Mouse (Mus musculus) myocyte (in vitro differentiated cells): ENCODE results near the gene Sh3rf1. TPM values are rescaled to one million over a fixed set of nuclear protein-coding genes. Genes with fewer than 3 reads are reported as not detected.

Experiments used
- H3K27me3 ChIP-seq: one replicate; pipeline ENCODE4 v1.6.1; 2011; ENCODE audit not compliant: control insufficient read depth, insufficient read depth, insufficient read length
- H3K36me3 ChIP-seq: one replicate; pipeline ENCODE4 v1.6.1; 2011; ENCODE audit not compliant: control insufficient read depth, insufficient read depth
- H3K4me2 ChIP-seq: one replicate; pipeline ENCODE4 v1.6.1; 2011; ENCODE audit warnings: low read depth, control low read depth
- H3K4me3 ChIP-seq: one replicate; pipeline ENCODE4 v1.5.1; 2011; ENCODE audit warnings: mild to moderate bottlenecking, control low read depth, moderate library complexity
- H3K79me2 ChIP-seq: one replicate; pipeline ENCODE4 v1.6.1; 2011; ENCODE audit not compliant: control insufficient read depth, insufficient read depth
- H3ac ChIP-seq: one replicate; pipeline ENCODE4 v1.6.1; 2011; ENCODE audit not compliant: control insufficient read depth, insufficient read length
- CEBPB ChIP-seq: IDR thresholded peaks from 2 replicates; pipeline ENCODE4 v1.6.1; 2011; ENCODE audit warnings: mild to moderate bottlenecking, moderate library complexity; ENCODE audit not compliant: poor library complexity, insufficient read depth, severe bottlenecking
- E2F4 ChIP-seq: IDR thresholded peaks from one replicate; pipeline ENCODE4 v1.6.1; 2011; ENCODE audit warnings: mild to moderate bottlenecking, control low read depth, moderate library complexity; ENCODE audit not compliant: insufficient read depth
- MAX ChIP-seq: IDR thresholded peaks from one replicate; pipeline ENCODE4 v1.6.1; 2011; ENCODE audit warnings: low read depth, mild to moderate bottlenecking, control low read depth
- MYOD1 ChIP-seq, 3 experiments: IDR thresholded peaks; one replicate each; pipeline ENCODE4 v1.6.1; 2011; ENCODE audit warnings: control low read depth in 2 of 3, low read depth in 2 of 3, mild to moderate bottlenecking in 2 of 3, moderate library complexity in 1 of 3; ENCODE audit not compliant: insufficient read length in 2 of 3, control insufficient read depth in 1 of 3
- MYOG ChIP-seq, 3 experiments: IDR thresholded peaks; one replicate each; pipeline ENCODE4 v1.6.1; 2011; ENCODE audit warnings: control low read depth in 2 of 3, low read depth in 2 of 3, mild to moderate bottlenecking in 2 of 3; ENCODE audit not compliant: insufficient read length in 2 of 3, control insufficient read depth in 1 of 3, insufficient read depth in 1 of 3
- POLR2A ChIP-seq: IDR thresholded peaks from one replicate; pipeline ENCODE4 v1.6.1; 2011; ENCODE audit warnings: low read depth, mild to moderate bottlenecking, control low read depth, moderate library complexity; ENCODE audit not compliant: insufficient read length
- POLR2AphosphoS2 ChIP-seq: IDR thresholded peaks from one replicate; pipeline ENCODE4 v1.6.1; 2011; ENCODE audit warnings: low read depth, control low read depth; ENCODE audit not compliant: insufficient read length
- REST ChIP-seq: IDR thresholded peaks from one replicate; pipeline ENCODE4 v1.6.1; 2011; ENCODE audit warnings: mild to moderate bottlenecking, control low read depth, moderate library complexity; ENCODE audit not compliant: insufficient read depth, insufficient read length
- SRF ChIP-seq: IDR thresholded peaks from one replicate; pipeline ENCODE4 v1.6.1; 2011; ENCODE audit warnings: low read depth; ENCODE audit not compliant: control insufficient read depth, insufficient read length
- TCF12 ChIP-seq: IDR thresholded peaks from one replicate; pipeline ENCODE4 v1.6.1; 2011; ENCODE audit warnings: mild to moderate bottlenecking, control low read depth; ENCODE audit not compliant: poor library complexity, insufficient read depth, severe bottlenecking
- TCF3 ChIP-seq: IDR thresholded peaks from one replicate; pipeline ENCODE4 v1.6.1; 2011; ENCODE audit warnings: low read depth, control low read depth; ENCODE audit not compliant: insufficient read length
- USF1 ChIP-seq: IDR thresholded peaks from one replicate; pipeline ENCODE4 v1.6.1; 2011; ENCODE audit warnings: low read depth, mild to moderate bottlenecking, control low read depth, moderate library complexity
- polyA plus RNA-seq: library from polyadenylated mRNA; unstranded; fragments of >200 nt; fragmentation: generic; extraction: Trizol; gene quantifications from one replicate; pipeline ENCODE4 v1.2.1, GENCODE M21; 2012; ENCODE audit warnings: missing spikeins

The Sh3rf1 gene
- polyA plus RNA-seq, 1 experiment: 4.2 TPM

DNA sequence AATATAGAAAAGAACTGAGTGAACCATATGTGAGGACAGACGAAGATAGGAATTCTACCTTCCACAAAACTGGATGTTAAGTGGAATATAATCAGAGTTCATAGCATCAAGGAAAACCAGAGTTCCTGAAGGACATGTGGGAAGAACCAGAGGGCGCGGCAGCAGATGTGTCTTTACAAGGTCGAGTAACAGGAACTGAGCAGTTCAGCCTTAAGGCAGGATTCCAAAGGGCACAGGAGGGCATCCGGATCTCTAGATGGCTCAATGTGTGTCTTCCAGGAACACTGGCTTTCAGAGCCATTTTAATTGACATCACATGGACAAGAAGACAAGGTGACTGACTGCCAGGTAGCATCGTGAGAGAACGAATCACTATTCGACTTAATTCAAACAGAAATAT, 102.6 kb downstream of the Sh3rf1 start:
- Histone ChIP-seq H3K36me3 (no peaks in the 10 kb centered on the region), H3K4me2 (no peak overlapping the region), H3ac (no peak overlapping the region), H3K27me3 (no peaks in the 10 kb centered on the region), H3K4me3 (no peak overlapping the region), H3K79me2 (no peaks in the 10 kb centered on the region)
- TF ChIP-seq POLR2A: no peak
- no peak for TF ChIP-seq TCF12
- no peak for TF ChIP-seq CEBPB
- TF ChIP-seq MYOD1 (IDR thresholded peaks at IDR 0.05; ENCODE audit: control insufficient read depth in 1 of 3, insufficient read length in 2 of 3, low read depth in 2 of 3): no peak
- TF ChIP-seq MAX: no peak
- no peak for TF ChIP-seq POLR2AphosphoS2
- TF ChIP-seq USF1: no peak
- TF ChIP-seq SRF: no peak
- TF ChIP-seq TCF3: no peak
- TF ChIP-seq E2F4: no peak
- no peak for TF ChIP-seq MYOG (IDR thresholded peaks at IDR 0.05; ENCODE audit: control insufficient read depth in 1 of 3, insufficient read depth in 1 of 3, insufficient read length in 2 of 3, low read depth in 2 of 3)

DNA sequence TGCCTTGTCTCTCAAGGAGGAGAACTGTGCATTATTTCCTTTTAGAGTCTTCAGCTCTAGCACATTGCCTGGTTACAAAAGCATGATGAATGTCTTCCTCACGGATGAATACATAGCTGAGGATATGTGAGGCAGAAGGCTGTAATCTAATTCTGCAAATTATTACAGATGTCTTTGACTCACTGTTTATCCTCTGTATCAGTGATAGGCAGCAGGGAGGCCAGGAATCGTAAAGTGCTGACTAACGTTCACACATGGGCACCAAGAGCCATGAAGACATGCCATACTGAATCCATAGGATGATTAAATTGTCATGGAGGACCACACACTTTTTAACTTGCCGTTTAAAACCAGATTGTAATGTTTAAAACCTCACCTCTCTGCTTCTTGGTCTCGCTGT, 103.7 kb downstream of the Sh3rf1 start:
- Histone ChIP-seq H3ac (no peak overlapping the region), H3K36me3 (no peaks in the 10 kb centered on the region)
- no peak for TF ChIP-seq MAX
- no peak for TF ChIP-seq E2F4
- no peak for TF ChIP-seq POLR2A
- TF ChIP-seq CEBPB: no peak
- no peak for TF ChIP-seq REST
- no peak for TF ChIP-seq MYOG (IDR thresholded peaks at IDR 0.05; ENCODE audit: control insufficient read depth in 1 of 3, insufficient read depth in 1 of 3, insufficient read length in 2 of 3, low read depth in 2 of 3)

DNA sequence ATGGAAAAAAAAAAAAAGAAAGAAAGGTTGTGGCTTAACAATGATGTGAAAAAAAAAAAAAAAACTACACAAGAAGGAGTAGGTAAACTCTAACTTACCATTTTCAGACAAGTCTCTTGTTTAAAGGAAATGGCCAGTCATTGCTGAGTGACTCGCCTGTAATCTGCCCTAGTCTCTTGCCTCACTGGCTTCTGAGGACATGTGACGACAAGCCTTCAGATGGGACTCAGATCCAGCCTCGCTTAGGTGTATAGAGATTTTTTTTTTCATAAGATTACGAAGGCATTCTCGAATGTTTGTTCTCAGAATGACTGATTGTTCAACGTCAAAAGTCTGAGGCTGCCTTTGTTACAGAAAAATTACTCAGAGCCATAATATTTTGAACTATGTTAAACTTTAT, 116.0 kb downstream of the Sh3rf1 start:
- H3K79me2 ChIP-seq: no peaks in the 10 kb centered on the region
- no peak for TF ChIP-seq POLR2AphosphoS2
- no peak for TF ChIP-seq MYOG (IDR thresholded peaks at IDR 0.05; ENCODE audit: control insufficient read depth in 1 of 3, insufficient read depth in 1 of 3, insufficient read length in 2 of 3, low read depth in 2 of 3)
- TF ChIP-seq SRF: no peak
- no peak for TF ChIP-seq POLR2A
- TF ChIP-seq USF1: no peak
- TF ChIP-seq MAX: no peak
- no peak for TF ChIP-seq REST
- no peak for TF ChIP-seq MYOD1 (IDR thresholded peaks at IDR 0.05; ENCODE audit: control insufficient read depth in 1 of 3, insufficient read length in 2 of 3, low read depth in 2 of 3)
- no peak for TF ChIP-seq E2F4
- no peak for TF ChIP-seq CEBPB
- no peak for TF ChIP-seq TCF3
- no peak for TF ChIP-seq TCF12
- H3ac ChIP-seq: no peak overlapping the region
- no peaks in the 10 kb centered on the region for H3K27me3 ChIP-seq
- no peak overlapping the region for H3K4me3 ChIP-seq
- H3K4me2 ChIP-seq: no peak overlapping the region
- H3K36me3 ChIP-seq: no peaks in the 10 kb centered on the region

More for the DNA sequence above, 103.7 kb downstream of the Sh3rf1 start:
- no peak overlapping the region for H3K4me3 ChIP-seq
- no peak overlapping the region for H3K4me2 ChIP-seq
- H3K27me3 ChIP-seq: no peaks in the 10 kb centered on the region
- no peaks in the 10 kb centered on the region for H3K79me2 ChIP-seq

DNA sequence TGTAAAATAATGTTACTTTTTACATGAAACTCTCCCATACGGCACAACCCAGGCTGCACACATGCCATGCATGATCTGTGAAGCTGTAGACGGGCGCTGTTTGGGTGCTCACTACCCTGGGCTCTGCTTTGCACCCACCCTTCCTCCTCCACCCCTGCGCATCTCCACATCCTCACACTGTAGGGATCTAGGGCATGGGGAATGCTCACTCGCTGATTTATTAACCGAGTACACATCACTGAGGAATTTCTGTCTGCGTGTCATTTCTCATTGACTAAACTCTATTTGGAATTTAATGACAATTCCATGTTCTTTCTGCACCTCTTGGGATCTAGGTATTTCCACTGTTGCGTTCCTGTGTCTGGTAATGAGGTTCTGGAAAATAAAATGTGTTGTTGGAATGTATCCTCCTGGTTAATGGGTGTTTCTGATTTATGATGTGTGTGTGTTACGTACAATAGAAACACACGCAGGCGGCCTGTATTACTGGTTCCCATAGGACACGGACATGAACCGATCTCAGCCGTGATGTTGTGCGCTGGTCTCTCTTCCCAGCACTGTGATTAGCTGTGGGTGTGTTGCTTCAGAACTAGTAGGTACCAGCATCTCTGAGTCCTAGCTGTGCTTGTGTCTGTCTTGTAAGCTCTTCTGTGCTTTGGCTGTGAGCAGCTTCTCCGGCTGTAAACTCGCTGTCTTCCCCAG, 116.8 kb downstream of the Sh3rf1 start:
- no peak overlapping the region for H3ac ChIP-seq
- no peak overlapping the region for H3K4me2 ChIP-seq
- H3K4me3 ChIP-seq: no peak overlapping the region
- no peaks in the 10 kb centered on the region for H3K36me3 ChIP-seq
- TF ChIP-seq USF1 (no peak), POLR2AphosphoS2 (no peak), MAX (no peak), MYOG (IDR thresholded peaks at IDR 0.05; ENCODE audit: control insufficient read depth in 1 of 3, insufficient read depth in 1 of 3, insufficient read length in 2 of 3, low read depth in 2 of 3) (no peak), TCF12 (no peak), CEBPB (no peak)
- H3K27me3 ChIP-seq: no peaks in the 10 kb centered on the region
- H3K79me2 ChIP-seq: no peaks in the 10 kb centered on the region
